Mouse (Mus musculus): ENCODE results near the gene Olfr714. TPM values are rescaled to one million over a fixed set of nuclear protein-coding genes. Genes with fewer than 3 reads are reported as not detected.
"Not testable (repeated sequence)": the region's sequence is repeated elsewhere in the genome, so short reads cannot be mapped to it uniquely, and the experiment has no call there.

Gene Olfr714
- total RNA-seq (2017): not detected in 3 replicates

DNA sequence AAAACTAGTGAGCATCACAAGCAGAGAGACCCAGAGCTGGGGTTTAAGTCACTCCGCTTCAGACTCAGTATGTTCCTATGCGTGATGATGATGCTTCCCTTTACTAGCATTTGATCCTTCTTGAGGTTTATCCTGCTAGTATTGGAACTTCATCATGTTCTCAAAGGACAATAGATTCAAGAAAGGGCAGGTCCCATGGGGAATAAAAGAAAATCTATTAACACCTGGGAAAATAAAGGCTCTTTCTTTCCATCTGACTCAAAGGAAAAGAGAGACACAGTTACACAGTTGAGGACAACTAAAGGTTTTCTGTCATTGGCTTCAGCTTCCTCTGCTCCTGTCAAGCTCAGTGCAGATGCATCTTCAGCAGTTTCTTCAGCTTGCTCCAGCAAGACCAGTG is at the start of gene Olfr714:
TSS of gene Olfr714 (plus strand) at position 301 of the 400 bp plus-strand sequence.
- ATAC-seq (replicated peaks; ENCODE audit: insufficient number of reproducible peaks, low FRiP score, low TSS enrichment, poor library complexity, severe bottlenecking): no peak

DNA sequence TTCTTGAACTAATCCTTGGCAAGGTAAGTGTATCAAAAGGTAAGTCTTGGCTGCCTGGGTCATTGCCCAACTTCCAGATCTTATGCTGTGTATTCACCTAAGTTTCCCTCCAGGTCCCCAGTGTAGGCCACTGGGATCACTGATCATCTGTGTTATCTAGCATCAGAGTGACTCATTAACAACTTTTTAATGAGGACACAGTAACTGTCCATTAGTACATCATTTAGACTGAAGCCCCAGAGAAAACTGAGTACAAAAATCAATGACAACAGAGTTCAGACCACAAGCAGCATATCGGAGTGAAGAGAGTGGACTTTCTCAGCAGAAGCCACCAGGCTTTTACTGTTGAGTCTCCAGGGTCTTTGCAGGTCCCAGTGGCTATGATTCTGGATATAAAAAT is 39.9 kb upstream of the Olfr714 start, which contains the start of gene Olfr713:
TSS of gene Olfr713 (plus strand) at position 301 of the 400 bp plus-strand sequence.
- no peak for ATAC-seq (replicated peaks; ENCODE audit: insufficient number of reproducible peaks, low FRiP score, low TSS enrichment, poor library complexity, severe bottlenecking)

DNA sequence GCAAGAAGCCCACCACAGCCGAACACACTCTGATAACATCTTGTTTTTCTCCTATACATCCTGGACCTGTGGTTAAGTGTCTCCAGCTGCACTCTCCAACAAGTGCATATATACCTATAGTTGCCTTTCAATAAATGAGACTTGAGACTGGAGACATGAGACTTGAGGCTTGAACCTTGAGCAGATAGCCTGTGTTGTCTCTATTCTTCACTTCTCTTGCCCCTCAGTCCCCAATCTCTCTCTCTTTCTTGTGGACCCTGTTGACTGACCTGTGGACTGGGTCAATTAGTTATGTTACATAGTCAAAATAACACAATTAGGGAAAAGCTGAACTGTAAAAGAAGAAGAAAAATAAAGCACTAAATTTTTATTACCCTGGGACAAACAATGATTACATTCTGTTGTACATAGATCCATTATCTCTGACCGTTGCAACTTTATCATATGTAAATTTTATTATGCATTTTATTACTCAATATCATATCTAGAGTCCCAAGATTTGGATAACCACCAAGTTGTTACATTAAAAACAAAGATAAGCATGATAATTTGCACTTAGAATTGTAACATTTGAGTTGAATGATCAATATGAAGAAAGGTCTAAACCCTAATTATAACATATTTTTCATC is 30.7 kb upstream of the Olfr714 start:
- ATAC-seq (replicated peaks; ENCODE audit: insufficient number of reproducible peaks, low FRiP score, low TSS enrichment, poor library complexity, severe bottlenecking): no peak

DNA sequence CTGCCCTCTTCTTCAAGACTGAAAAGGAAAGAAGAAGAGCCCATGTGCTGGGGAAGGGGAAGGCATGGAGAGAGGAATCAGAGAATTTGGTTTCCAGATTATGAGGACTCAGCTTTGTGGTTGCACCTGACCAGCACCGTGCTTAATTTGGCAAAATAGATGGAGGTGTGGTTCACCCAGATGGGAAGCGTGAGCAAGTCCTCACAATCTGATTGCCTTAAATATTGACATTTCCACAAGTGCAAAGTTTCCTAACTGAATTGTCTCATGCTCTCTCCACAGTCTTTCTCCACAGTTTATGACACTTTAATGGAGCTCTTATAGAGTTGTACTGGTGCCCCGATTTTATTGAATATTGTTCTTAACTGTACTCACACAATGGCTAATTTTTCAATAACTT is 27.6 kb upstream of the Olfr714 start:
- no peak for ATAC-seq (replicated peaks; ENCODE audit: insufficient number of reproducible peaks, low FRiP score, low TSS enrichment, poor library complexity, severe bottlenecking)

DNA sequence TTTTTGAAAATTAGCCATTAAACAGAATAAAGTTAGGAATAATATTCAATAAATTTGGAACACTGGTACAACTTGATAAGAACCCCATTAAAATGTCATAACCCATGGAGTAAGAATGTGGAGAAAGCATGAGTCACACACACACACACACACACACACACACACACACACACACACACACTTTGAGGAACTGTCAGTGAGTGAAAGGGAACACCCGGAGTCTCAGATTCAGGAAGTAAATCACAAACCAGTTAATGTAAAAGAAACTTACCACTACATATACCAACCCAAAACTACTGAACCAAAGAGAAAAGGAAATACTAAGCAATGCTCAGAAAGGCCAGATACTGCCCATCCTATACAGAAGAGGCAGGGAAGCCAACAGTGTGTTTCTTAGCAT is 26.4 kb upstream of the Olfr714 start:
- peak; percentile 78 for ATAC-seq (replicated peaks; ENCODE audit: insufficient number of reproducible peaks, low FRiP score, low TSS enrichment, poor library complexity, severe bottlenecking)

DNA sequence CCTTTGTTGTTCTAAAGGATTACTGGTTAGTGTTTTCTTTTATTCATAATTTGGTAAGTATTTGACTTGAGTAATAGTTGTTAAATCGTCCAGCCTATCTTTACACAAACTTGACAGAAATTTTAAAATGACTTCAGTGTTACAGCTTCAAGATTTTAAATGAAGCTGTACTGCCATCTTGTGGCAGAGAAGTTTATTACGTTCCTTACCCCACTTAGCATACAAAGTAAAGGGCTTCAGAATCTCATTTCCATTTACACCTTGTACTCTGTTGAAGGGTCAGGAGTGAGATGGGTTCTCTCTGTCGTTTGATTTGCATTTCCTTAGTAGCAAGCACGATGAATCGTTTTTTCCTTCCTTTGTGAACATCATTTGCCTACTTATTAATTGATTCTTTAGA is 24.9 kb upstream of the Olfr714 start:
- ATAC-seq (replicated peaks; ENCODE audit: insufficient number of reproducible peaks, low FRiP score, low TSS enrichment, poor library complexity, severe bottlenecking): 0 out of 2 replicates have a peak, but pooled peaks have one; percentile 56

DNA sequence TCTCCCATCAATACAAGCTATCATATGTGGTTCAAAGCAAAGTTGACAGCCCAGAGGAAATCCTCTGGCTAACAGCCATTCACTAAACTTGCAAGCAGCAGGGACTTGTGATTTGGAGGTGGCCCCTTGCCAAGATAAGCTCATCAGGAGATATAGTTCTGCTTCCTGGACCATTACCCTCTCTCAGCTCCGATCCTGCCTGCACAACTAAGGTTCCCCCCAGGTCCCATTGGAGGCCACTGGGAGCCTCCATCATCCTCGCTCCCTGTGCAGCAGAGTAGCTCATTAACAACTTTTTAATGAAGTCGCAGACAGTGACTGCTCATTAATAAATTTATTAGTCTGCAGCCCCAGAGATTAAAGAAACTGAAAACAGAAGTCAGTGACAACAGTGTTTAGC is 23.2 kb upstream of the Olfr714 start:
- no peak for ATAC-seq (replicated peaks; ENCODE audit: insufficient number of reproducible peaks, low FRiP score, low TSS enrichment, poor library complexity, severe bottlenecking)

DNA sequence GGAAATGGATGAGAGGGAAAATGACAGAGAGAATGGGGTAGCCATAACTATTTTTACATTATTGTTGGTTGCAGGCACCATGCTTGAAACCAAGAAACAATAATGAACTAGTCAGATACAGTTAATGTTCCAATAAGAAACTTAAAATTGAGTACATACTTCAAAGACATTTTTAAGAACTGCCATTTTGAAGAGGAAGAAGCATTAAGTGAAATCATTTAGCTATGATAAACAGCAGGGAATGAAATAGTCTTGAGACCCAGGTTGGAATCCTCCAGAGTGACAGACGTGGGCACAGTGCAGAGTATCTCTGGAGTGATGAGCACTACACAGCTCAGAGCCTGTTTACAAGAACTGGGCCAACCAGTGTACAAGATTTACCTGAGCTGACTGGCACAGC is 22.1 kb downstream of the Olfr714 start, which contains the start of gene Olfr17:
TSS of gene Olfr17 (plus strand) at position 301 of the 400 bp plus-strand sequence.
- no peak for ATAC-seq (replicated peaks; ENCODE audit: insufficient number of reproducible peaks, low FRiP score, low TSS enrichment, poor library complexity, severe bottlenecking)

DNA sequence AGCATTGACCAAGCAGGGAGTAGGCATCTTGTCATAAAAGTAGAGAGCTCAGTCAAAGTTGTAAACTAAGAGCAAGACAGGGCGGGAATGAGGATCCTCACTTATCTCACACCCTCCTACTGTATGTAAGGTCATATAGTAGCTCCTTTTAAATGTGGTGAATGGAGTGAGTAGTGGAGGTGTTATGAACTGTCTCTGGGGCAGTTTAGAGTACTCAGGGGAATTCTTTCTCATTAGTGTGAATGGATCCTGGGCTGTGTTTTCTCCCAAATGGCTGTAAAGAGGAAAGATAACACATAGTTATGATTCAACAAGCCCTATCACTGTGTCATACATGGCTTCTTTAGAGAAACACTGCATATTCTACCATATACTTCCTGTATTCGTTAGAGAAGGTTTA is 39.5 kb downstream of the Olfr714 start, which contains the start of gene Olfr715b:
TSS of gene Olfr715b (minus strand) at position 101 of the 400 bp plus-strand sequence.
- not testable (repeated sequence) for ATAC-seq (replicated peaks; ENCODE audit: insufficient number of reproducible peaks, low FRiP score, low TSS enrichment, poor library complexity, severe bottlenecking)

Other genes starting within 250 kb of the Olfr714 start
- not detected in 3 replicates for gene Olfr702, start 237.1 kb upstream of the Olfr714 start, total RNA-seq (2017)
- not detected in 3 replicates for gene Olfr703, start 227.6 kb upstream of the Olfr714 start, total RNA-seq (2017)
- gene Olfr704, start 207.8 kb upstream of the Olfr714 start, total RNA-seq (2017): not detected in 3 replicates
- not detected in 3 replicates for gene Olfr705, start 194.1 kb upstream of the Olfr714 start, total RNA-seq (2017)
- not detected in 3 replicates for gene Olfr706, start 182.8 kb upstream of the Olfr714 start, total RNA-seq (2017)
- not detected in 3 replicates for gene Olfr707, start 169.7 kb upstream of the Olfr714 start, total RNA-seq (2017)
- not detected in 3 replicates for gene Olfr1532-ps1, start 163.0 kb upstream of the Olfr714 start, total RNA-seq (2017)
- not detected in 3 replicates for gene Olfr709-ps1, start 138.8 kb upstream of the Olfr714 start, total RNA-seq (2017)
- gene Olfr710, start 122.7 kb upstream of the Olfr714 start, total RNA-seq (2017): not detected in 3 replicates
- not detected in 3 replicates for gene Olfr6, start 107.0 kb upstream of the Olfr714 start, total RNA-seq (2017)
- not detected in 3 replicates for gene Olfr711, start 95.5 kb upstream of the Olfr714 start, total RNA-seq (2017)
- gene Olfr2, start 64.9 kb upstream of the Olfr714 start, total RNA-seq (2017): not detected in 3 replicates
- not detected in 3 replicates for gene Olfr713, start 39.8 kb upstream of the Olfr714 start, total RNA-seq (2017)
- not detected in 3 replicates for gene Olfr17, start 22.2 kb downstream of the Olfr714 start, total RNA-seq (2017)
- gene Olfr715b, start 39.4 kb downstream of the Olfr714 start, total RNA-seq (2017): not detected in 3 replicates
- not detected in 3 replicates for gene Olfr715, start 60.1 kb downstream of the Olfr714 start, total RNA-seq (2017)
- gene Olfr716, start 67.3 kb downstream of the Olfr714 start, total RNA-seq (2017): not detected in 3 replicates
- not detected in 3 replicates for gene Nlrp14, start 96.0 kb downstream of the Olfr714 start, total RNA-seq (2017)
- not detected in 3 replicates for gene Rbmxl2, start 138.5 kb downstream of the Olfr714 start, total RNA-seq (2017)